Comparison of ENCODE assay signal across 8 mouse cellular contexts in the genomic region with DNA sequence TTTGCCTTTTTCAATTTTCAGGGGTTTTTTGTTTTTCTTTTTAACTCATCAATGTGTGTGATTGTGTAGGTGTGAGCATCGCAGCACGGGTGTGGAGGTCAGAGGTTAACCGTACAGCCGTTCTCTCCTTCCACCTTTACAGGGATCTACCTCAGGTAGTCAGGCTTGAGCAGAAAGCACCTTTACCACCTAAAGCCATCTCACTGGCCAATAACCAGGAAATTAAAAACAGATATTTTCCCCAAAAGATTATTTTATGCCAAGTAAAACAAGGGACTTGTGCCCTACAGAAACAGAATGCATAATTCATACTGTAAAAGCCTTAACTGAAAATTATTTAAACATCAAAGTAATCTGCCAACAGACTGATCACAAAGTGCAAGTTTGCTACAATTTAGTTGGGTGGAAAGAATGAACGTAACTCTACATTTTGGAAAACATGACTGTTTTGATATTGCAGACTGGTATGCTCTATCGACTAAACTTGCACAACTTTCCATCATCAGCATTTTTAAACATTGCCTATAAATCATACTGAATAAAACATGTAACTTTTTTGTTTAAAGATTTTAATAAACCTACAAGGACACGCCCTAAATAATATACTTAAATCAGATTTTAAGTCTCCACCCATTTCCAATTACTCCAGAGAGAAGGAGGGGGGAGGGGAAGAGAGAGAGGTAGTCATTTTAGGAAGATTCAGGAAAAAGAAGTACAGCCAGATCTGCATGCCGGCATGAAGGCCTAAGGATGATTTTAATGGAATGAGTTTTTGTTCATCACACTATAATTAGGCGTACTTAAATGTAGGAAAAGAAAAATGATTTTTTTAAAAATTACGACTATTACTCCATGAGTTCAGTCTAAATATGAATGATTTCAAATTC. TPM values are rescaled to one million over a fixed set of nuclear protein-coding genes. Genes with fewer than 3 reads are reported as not detected.
DNase-seq lines count a peak whose midpoint lies in the region; ATAC-seq and TF ChIP-seq lines count a peak whose summit lies in the region.

No protein-coding gene starts in this region.

- H3K4me1 ChIP-seq in lung, embryonic 14.5 days (ENCODE audit: insufficient read depth): peaks cover 10% of the 10 kb centered on the region; the same call in 1 of the 2 replicates
- peaks cover 4% of the 10 kb centered on the region; the same call in 1 of the 2 replicates for H3K4me1 ChIP-seq in cortical plate, adult 2 months (ENCODE audit: control insufficient read depth, insufficient read depth, low read length)
- peaks cover 37% of the 10 kb centered on the region for H3K4me1 ChIP-seq in hindbrain, embryonic 13.5 days (replicated peaks)
- peaks cover 38% of the 10 kb centered on the region for H3K4me1 ChIP-seq in midbrain, embryonic 13.5 days (replicated peaks)

- H3K36me3 ChIP-seq in lung, embryonic 14.5 days (ENCODE audit: insufficient read depth): no peaks in the 10 kb centered on the region
- H3K36me3 ChIP-seq in hindbrain, embryonic 13.5 days: no peaks in the 10 kb centered on the region
- no peaks in the 10 kb centered on the region for H3K36me3 ChIP-seq in midbrain, embryonic 13.5 days

- no peak for TF ChIP-seq POLR2A in cortical plate, adult 2 months (IDR thresholded peaks at IDR 0.05; ENCODE audit: extremely low read depth, insufficient read depth, low read length)

- peak overlapping the region; percentile 80 for H3K4me3 ChIP-seq in lung, embryonic 14.5 days (ENCODE audit: low read depth, low read length)
- H3K4me3 ChIP-seq in cortical plate, adult 2 months (ENCODE audit: insufficient read depth, low read length): peak overlapping the region; percentile 79
- H3K4me3 ChIP-seq in hindbrain, embryonic 13.5 days: peak overlapping the region; percentile 71
- H3K4me3 ChIP-seq in midbrain, embryonic 13.5 days (replicated peaks): peak overlapping the region; percentile 81

- no peak for ATAC-seq in lung, embryonic 14.5 days (ENCODE audit: insufficient read depth)
- no peak for ATAC-seq in hindbrain, embryonic 13.5 days (ENCODE audit: low FRiP score)
- ATAC-seq in midbrain, embryonic 13.5 days: no peak

- H3K4me2 ChIP-seq in lung, embryonic 14.5 days: peak overlapping the region; percentile 75
- peak overlapping the region; percentile 58 for H3K4me2 ChIP-seq in hindbrain, embryonic 13.5 days
- peak overlapping the region; percentile 59 for H3K4me2 ChIP-seq in midbrain, embryonic 13.5 days (replicated peaks)

- DNase-seq in lung, embryonic 14.5 days: peak; percentile 66
- DNase-seq in lung, postnatal 10 days: no peak
- DNase-seq in adrenal gland, adult 8-10 months: no peak
- no peak for DNase-seq in left cerebral cortex, adult 8-10 months (ENCODE audit: low spot score in 2 of 2)
- DNase-seq in spleen, postnatal 4 days (ENCODE audit: low spot score in 2 of 2): no peak

- no peaks in the 10 kb centered on the region for H3K27me3 ChIP-seq in lung, embryonic 14.5 days (ENCODE audit: insufficient read depth, low read length)
- H3K27me3 ChIP-seq in hindbrain, embryonic 13.5 days: peaks cover 2% of the 10 kb centered on the region; the same call in 1 of the 2 replicates
- H3K27me3 ChIP-seq in midbrain, embryonic 13.5 days: no peaks in the 10 kb centered on the region

- WGBS in lung, embryonic 14.5 days: 6% methylated on average over 10 of the region's 10 CpGs
- 21% methylated on average over 10 of the region's 10 CpGs for WGBS in hindbrain, embryonic 13.5 days
- WGBS in midbrain, embryonic 13.5 days: 20% methylated on average over 10 of the region's 10 CpGs

- peak overlapping the region; percentile 97 for H3K27ac ChIP-seq in lung, embryonic 14.5 days (ENCODE audit: low read depth)
- H3K27ac ChIP-seq in cortical plate, adult 2 months (ENCODE audit: insufficient read depth, low read length): 0 out of 2 replicates have a peak overlapping the region, but pooled peaks have one; percentile 1
- peak overlapping the region; percentile 95 for H3K27ac ChIP-seq in hindbrain, embryonic 13.5 days
- H3K27ac ChIP-seq in midbrain, embryonic 13.5 days: peak overlapping the region; percentile 94; the same call in 1 of the 2 replicates

- peak overlapping the region; percentile 88 for H3K9ac ChIP-seq in lung, embryonic 14.5 days
- peak overlapping the region; percentile 83 for H3K9ac ChIP-seq in hindbrain, embryonic 13.5 days
- peak overlapping the region; percentile 82 for H3K9ac ChIP-seq in midbrain, embryonic 13.5 days (replicated peaks)

- TF ChIP-seq CTCF in lung, embryonic 14.5 days (IDR thresholded peaks at IDR 0.05; ENCODE audit: low read depth): no peak
- TF ChIP-seq CTCF in cortical plate, adult 2 months (IDR thresholded peaks at IDR 0.05; ENCODE audit: extremely low read depth, insufficient read depth, low read length): no peak

- H3K9me3 ChIP-seq in lung, embryonic 14.5 days (ENCODE audit: low read depth, low read length): no peaks in the 10 kb centered on the region
- no peaks in the 10 kb centered on the region for H3K9me3 ChIP-seq in hindbrain, embryonic 13.5 days
- no peaks in the 10 kb centered on the region for H3K9me3 ChIP-seq in midbrain, embryonic 13.5 days

RNA-seq across cellular contexts. Expression of a gene that starts 1.1 kb away (rescaled TPM):
- polyA plus RNA-seq in lung, embryonic 14.5 days (2014; fragmentation: Nextera tagmentation; extraction: Ambion mirVana): 35.0 and 40.0 TPM in 2 replicates
- 12.2 and 12.3 TPM in 2 replicates for polyA plus RNA-seq in cortical plate, adult 2 months (2012; rRNA removed)
- polyA plus RNA-seq in hindbrain, embryonic 13.5 days (2015; fragmentation: Nextera tagmentation; extraction: Ambion mirVana): 42.5 and 46.7 TPM in 2 replicates
- 39.4 and 46.3 TPM in 2 replicates for polyA plus RNA-seq in midbrain, embryonic 13.5 days (2015; fragmentation: Nextera tagmentation; extraction: Ambion mirVana)
- 10 to 100 TPM; 21.4 to 45.0 (median 27.9) TPM for total RNA-seq in adrenal gland, adult 8-10 months (2022)
- 10 to 100 TPM in 2 of 4 experiments, 1 to 10 TPM in 2; 8.9 to 11.2 (median 9.8) TPM for total RNA-seq in left cerebral cortex, adult 8-10 months (2022)

RNA-seq across cellular contexts. Expression of a gene that starts 45.4 kb away (rescaled TPM):
- polyA plus RNA-seq in lung, embryonic 14.5 days (2014; fragmentation: Nextera tagmentation; extraction: Ambion mirVana): 0.82 and 2.8 TPM in 2 replicates
- 4.3 and 5.0 TPM in 2 replicates for polyA plus RNA-seq in cortical plate, adult 2 months (2012; rRNA removed)
- 0.38 and 0.39 TPM in 2 replicates for polyA plus RNA-seq in hindbrain, embryonic 13.5 days (2015; fragmentation: Nextera tagmentation; extraction: Ambion mirVana)
- polyA plus RNA-seq in midbrain, embryonic 13.5 days (2015; fragmentation: Nextera tagmentation; extraction: Ambion mirVana): 0.07 and 0.09 TPM in 2 replicates
- 1 to 10 TPM in 1 of 4 experiments, under 1 TPM in 3; 0.16 to 1.8 (median 0.60) TPM for total RNA-seq in adrenal gland, adult 8-10 months (2022)
- 1 to 10 TPM; 3.0 to 4.5 (median 3.5) TPM for total RNA-seq in left cerebral cortex, adult 8-10 months (2022)

Comparison
In these comparisons a context has a peak if more than half of its experiments do, and no peak if none do; other contexts are left out.
1. H3K27ac ChIP-seq: peak in every context shown above with its lines; median percentile 97 in lung, embryonic 14.5 days; 95 in hindbrain, embryonic 13.5 days; 94 in midbrain, embryonic 13.5 days; 1 in cortical plate, adult 2 months.